In genomic region chr10:81087021-81087420, GRCm38 (mm10) we compare ENCODE assay signal across 10 mouse cellular contexts. TPM values are rescaled to one million over a fixed set of nuclear protein-coding genes. Genes with fewer than 3 reads are reported as not detected.
DNase-seq lines count a peak whose midpoint lies in the region; TF ChIP-seq lines count a peak whose summit lies in the region.
"Had no signal": no experiment of that assay in that cellular context is flagged by ENCODE, and none has a peak within 500 bp of the region (broad histone marks: within the 10 kb centered on the region; RNA-seq: fewer than 3 reads in every experiment).

No protein-coding gene starts in this region.

- H3K4me1 ChIP-seq in cerebellum, adult 2 months (ENCODE audit: control insufficient read depth, insufficient read depth, low read length), result no peaks in the 10 kb centered on the region
- peaks cover 19% of the 10 kb centered on the region for H3K4me1 ChIP-seq in embryonic facial prominence, embryonic 10.5 days

- no peak for DNase-seq in cerebellum, adult 2 months
- no peak for DNase-seq in cerebellum, postnatal 4 days (ENCODE audit: low spot score in 2 of 2)
- DNase-seq in lung, adult 18-20 months, result peak; percentile 21 to 24
- no peak for DNase-seq in lung, postnatal 25 days (ENCODE audit: low spot score)
- peak; percentile 23 for DNase-seq in embryonic facial prominence, embryonic 10.5 days (ENCODE audit: low spot score)
- DNase-seq in thymus, postnatal 0 days (ENCODE audit: low spot score), result peak; percentile 39
- no peak for DNase-seq in right cerebral cortex, adult 2 months (ENCODE audit: low spot score in 2 of 2)
- DNase-seq in right cerebral cortex, postnatal 10 days (ENCODE audit: low spot score in 2 of 2), result no peak
- DNase-seq: kidney, adult 11 months had no signal

- TF ChIP-seq CTCF in cerebellum, adult 2 months (IDR thresholded peaks at IDR 0.05; ENCODE audit: borderline replicate concordance, insufficient read depth, low read depth, low read length), result peak; percentile 38; the same call in 1 of the 2 replicates

- no peaks in the 10 kb centered on the region for H3K27me3 ChIP-seq in cerebellum, adult 2 months (ENCODE audit: control insufficient read depth, insufficient read depth, low read length)
- H3K27me3 ChIP-seq in embryonic facial prominence, embryonic 10.5 days (replicated peaks; ENCODE audit: low read depth, poor library complexity, severe bottlenecking), result no peaks in the 10 kb centered on the region
- H3K27me3 ChIP-seq: liver, embryonic 15.5 days had no signal

- peaks cover 17% of the 10 kb centered on the region for H3K36me3 ChIP-seq in embryonic facial prominence, embryonic 10.5 days (replicated peaks)

- no peak for TF ChIP-seq POLR2A in cerebellum, adult 2 months (IDR thresholded peaks at IDR 0.05; ENCODE audit: borderline replicate concordance, insufficient read depth, low read length)

- H3K9me3 ChIP-seq in embryonic facial prominence, embryonic 10.5 days, result no peaks in the 10 kb centered on the region; the same call in 1 of the 2 replicates
- H3K9me3 ChIP-seq: liver, embryonic 15.5 days had no signal

- H3K27ac ChIP-seq in cerebellum, adult 2 months (ENCODE audit: insufficient read depth, low read length), result no peak overlapping the region
- no peak overlapping the region for H3K27ac ChIP-seq in embryonic facial prominence, embryonic 10.5 days (replicated peaks)
- H3K27ac ChIP-seq: liver, embryonic 15.5 days had no signal

- H3K4me3 ChIP-seq in cerebellum, adult 2 months (replicated peaks; ENCODE audit: insufficient read depth, low read depth, low read length), result no peak overlapping the region
- H3K4me3 ChIP-seq in embryonic facial prominence, embryonic 10.5 days, result no peak overlapping the region
- H3K4me3 ChIP-seq: liver, embryonic 15.5 days had no signal

- 55% methylated on average over 2 of the region's 2 CpGs for WGBS in cerebellum, adult 2 months
- WGBS in embryonic facial prominence, embryonic 10.5 days, result 49% methylated on average over 2 of the region's 2 CpGs

RNA-seq across cellular contexts. Expression of gene Creb3l3, which starts 11.7 kb away (rescaled TPM):
- polyA plus RNA-seq in cerebellum, adult 2 months (2012; rRNA removed), result 0.33 and 0.41 TPM in 2 replicates
- polyA plus RNA-seq in embryonic facial prominence, embryonic 10.5 days (2016; fragmentation: Nextera tagmentation; extraction: Ambion mirVana), result 0.60 TPM in 1 of 2 replicates, not detected in the other
- 0.24 and 0.53 TPM in 2 replicates for polyA plus RNA-seq in thymus, postnatal 0 days (2015; fragmentation: Nextera tagmentation; extraction: Ambion mirVana)

RNA-seq across cellular contexts. Expression of gene Thop1, which starts 17.2 kb away (rescaled TPM):
- polyA plus RNA-seq in cerebellum, adult 2 months (2012; rRNA removed), result 54.7 and 55.3 TPM in 2 replicates
- polyA plus RNA-seq in embryonic facial prominence, embryonic 10.5 days (2016; fragmentation: Nextera tagmentation; extraction: Ambion mirVana), result 102 and 109 TPM in 2 replicates
- 20.1 and 25.8 TPM in 2 replicates for polyA plus RNA-seq in thymus, postnatal 0 days (2015; fragmentation: Nextera tagmentation; extraction: Ambion mirVana)

RNA-seq across cellular contexts. Expression of gene Map2k2, which starts 18.7 kb away (rescaled TPM):
- polyA plus RNA-seq in cerebellum, adult 2 months (2012; rRNA removed), result 161 and 187 TPM in 2 replicates
- 222 and 225 TPM in 2 replicates for polyA plus RNA-seq in embryonic facial prominence, embryonic 10.5 days (2016; fragmentation: Nextera tagmentation; extraction: Ambion mirVana)
- 142 and 150 TPM in 2 replicates for polyA plus RNA-seq in thymus, postnatal 0 days (2015; fragmentation: Nextera tagmentation; extraction: Ambion mirVana)

RNA-seq across cellular contexts. Expression of gene Sgta, which starts 27.0 kb away (rescaled TPM):
- 231 and 240 TPM in 2 replicates for polyA plus RNA-seq in cerebellum, adult 2 months (2012; rRNA removed)
- 289 and 290 TPM in 2 replicates for polyA plus RNA-seq in embryonic facial prominence, embryonic 10.5 days (2016; fragmentation: Nextera tagmentation; extraction: Ambion mirVana)
- 120 and 127 TPM in 2 replicates for polyA plus RNA-seq in thymus, postnatal 0 days (2015; fragmentation: Nextera tagmentation; extraction: Ambion mirVana)

RNA-seq across cellular contexts. Expression of gene Zbtb7a, which starts 48.0 kb away (rescaled TPM):
- polyA plus RNA-seq in cerebellum, adult 2 months (2012; rRNA removed), result 61.6 and 62.9 TPM in 2 replicates
- polyA plus RNA-seq in embryonic facial prominence, embryonic 10.5 days (2016; fragmentation: Nextera tagmentation; extraction: Ambion mirVana), result 10.4 and 11.7 TPM in 2 replicates
- 34.5 and 44.9 TPM in 2 replicates for polyA plus RNA-seq in thymus, postnatal 0 days (2015; fragmentation: Nextera tagmentation; extraction: Ambion mirVana)

Comparison
In these comparisons a context has a peak if more than half of its experiments do, and no peak if none do; other contexts are left out.
1. DNase-seq: peak in lung, adult 18-20 months (2 of 2), embryonic facial prominence, embryonic 10.5 days (single experiment) and thymus, postnatal 0 days (single experiment); none in cerebellum, adult 2 months (0 of 2), cerebellum, postnatal 4 days (0 of 2), lung, postnatal 25 days (single experiment), right cerebral cortex, adult 2 months (0 of 2) and right cerebral cortex, postnatal 10 days (0 of 2).